Mouse (Mus musculus) MEL (cell line): Measurements from ENCODE around the gene Jmjd1c. TPM values are rescaled to one million over a fixed set of nuclear protein-coding genes. Genes with fewer than 3 reads are reported as not detected.

Experiments used
- DNase-seq: peaks from one replicate; pipeline ENCODE4 v3.0.0; 2011; ENCODE audit warnings: low read depth, low spot score
- H3K27ac ChIP-seq: 2 replicates; pipeline ENCODE4 v1.5.1; 2012; ENCODE audit warnings: low read depth, mild to moderate bottlenecking, control low read depth, low read length, moderate library complexity; ENCODE audit not compliant: control insufficient read depth
- H3K27me3 ChIP-seq, 2 experiments: fragments of 150-350 bp in 1 of 2; sonication (generic) in 1 of 2; 2 replicates each; pipeline ENCODE4 v1.6.1; 2012; ENCODE audit warnings: low read length in 2 of 2, mild to moderate bottlenecking in 2 of 2, improper control_type of control experiment in 1 of 2, moderate library complexity in 1 of 2; ENCODE audit not compliant: insufficient read depth in 2 of 2, control insufficient read depth in 1 of 2
- H3K36me3 ChIP-seq, 2 experiments: 2 replicates each; pipeline ENCODE4 v1.6.1; 2012 to 2014; ENCODE audit warnings: low read length in 2 of 2, improper control_type of control experiment in 1 of 2, inconsistent platforms in 1 of 2, mild to moderate bottlenecking in 1 of 2; ENCODE audit not compliant: insufficient read depth in 2 of 2, control insufficient read depth in 1 of 2
- H3K4me1 ChIP-seq, 2 experiments: fragments of 150-350 bp in 1 of 2; sonication (generic) in 1 of 2; 2 replicates each; pipeline ENCODE4 v1.6.1; 2012; ENCODE audit warnings: low read length in 2 of 2, improper control_type of control experiment in 1 of 2, mild to moderate bottlenecking in 1 of 2; ENCODE audit not compliant: insufficient read depth in 2 of 2, control insufficient read depth in 1 of 2
- H3K4me3 ChIP-seq, 2 experiments: fragments of 150-350 bp in 1 of 2; sonication (generic) in 1 of 2; 2 replicates each; pipeline ENCODE4 v1.5.1; 2012; ENCODE audit warnings: low read depth in 2 of 2, low read length in 2 of 2, mild to moderate bottlenecking in 2 of 2, moderate library complexity in 2 of 2, control low read depth in 1 of 2, improper control_type of control experiment in 1 of 2; ENCODE audit not compliant: control insufficient read depth in 1 of 2, insufficient read depth in 1 of 2
- H3K79me2 ChIP-seq: 2 replicates; pipeline ENCODE4 v1.6.1; 2012; ENCODE audit warnings: mild to moderate bottlenecking, low read length, moderate library complexity; ENCODE audit not compliant: control insufficient read depth, poor library complexity, insufficient read depth
- H3K9ac ChIP-seq: 2 replicates; pipeline ENCODE4 v1.6.1; 2012; ENCODE audit warnings: low read depth, mild to moderate bottlenecking, control low read depth, low read length, moderate library complexity; ENCODE audit not compliant: control insufficient read depth, poor library complexity, severe bottlenecking
- H3K9me3 ChIP-seq: fragments of 150-350 bp; sonication (generic); replicated peaks from 2 replicates; pipeline ENCODE4 v1.6.1; 2012; ENCODE audit warnings: mild to moderate bottlenecking, low read length, improper control_type of control experiment, moderate library complexity; ENCODE audit not compliant: insufficient read depth
- E2F4 ChIP-seq: IDR thresholded peaks from 2 replicates; pipeline ENCODE4 v1.6.1; 2011; ENCODE audit warnings: low read depth, low read length, improper control_type of control experiment, borderline replicate concordance
- EP300 ChIP-seq, 2 experiments: IDR thresholded peaks; 2 replicates each; pipeline ENCODE4 v1.6.1; 2011; ENCODE audit warnings: improper control_type of control experiment in 2 of 2, low read length in 2 of 2, low read depth in 1 of 2, mild to moderate bottlenecking in 1 of 2
- ETS1 ChIP-seq: IDR thresholded peaks from 2 replicates; pipeline ENCODE4 v1.6.1; 2012; ENCODE audit warnings: low read depth, mild to moderate bottlenecking, inconsistent platforms, low read length, improper control_type of control experiment, moderate library complexity
- HCFC1 ChIP-seq: IDR thresholded peaks from 2 replicates; pipeline ENCODE4 v1.6.1; 2012; ENCODE audit warnings: low read depth, mild to moderate bottlenecking, inconsistent platforms, low read length, improper control_type of control experiment, moderate library complexity
- JUND ChIP-seq: IDR thresholded peaks from 2 replicates; pipeline ENCODE4 v1.6.1; 2011; ENCODE audit warnings: low read depth, mild to moderate bottlenecking, improper control_type of control experiment, low read length
- KAT2A ChIP-seq: conservative IDR thresholded peaks from 2 replicates; pipeline ENCODE4 v1.6.1; 2012; ENCODE audit warnings: low read depth, low read length, improper control_type of control experiment, inconsistent platforms
- MAX ChIP-seq: IDR thresholded peaks from 2 replicates; pipeline ENCODE4 v1.6.1; 2011; ENCODE audit warnings: low read length, improper control_type of control experiment
- MXI1 ChIP-seq: IDR thresholded peaks from 2 replicates; pipeline ENCODE4 v1.6.1; 2011; ENCODE audit warnings: mild to moderate bottlenecking, low read depth, low read length, improper control_type of control experiment
- MYC ChIP-seq: IDR thresholded peaks from 2 replicates; pipeline ENCODE4 v1.6.1; 2011; ENCODE audit warnings: low read depth, mild to moderate bottlenecking, low read length, improper control_type of control experiment, moderate library complexity
- NRF1 ChIP-seq: IDR thresholded peaks from 2 replicates; pipeline ENCODE4 v1.6.1; 2014; ENCODE audit warnings: low read depth, mild to moderate bottlenecking, inconsistent platforms, low read length, improper control_type of control experiment, moderate library complexity; ENCODE audit not compliant: poor library complexity, insufficient read depth, severe bottlenecking
- POLR2AphosphoS2 ChIP-seq: IDR thresholded peaks from 2 replicates; pipeline ENCODE4 v1.6.1; 2011; ENCODE audit warnings: low read length, improper control_type of control experiment
- POLR2AphosphoS5 ChIP-seq: IDR thresholded peaks from 2 replicates; pipeline ENCODE4 v1.6.1; 2012; ENCODE audit warnings: low read depth, borderline replicate concordance, mild to moderate bottlenecking, inconsistent platforms, low read length, moderate library complexity, mixed read lengths
- RAD21 ChIP-seq: IDR thresholded peaks from 2 replicates; pipeline ENCODE4 v1.6.1; 2011; ENCODE audit warnings: mild to moderate bottlenecking, low read depth, low read length, improper control_type of control experiment
- RCOR1 ChIP-seq: IDR thresholded peaks from 2 replicates; pipeline ENCODE4 v1.6.1; 2012; ENCODE audit warnings: low read depth, mild to moderate bottlenecking, inconsistent platforms, low read length, improper control_type of control experiment
- SIN3A ChIP-seq: IDR thresholded peaks from 2 replicates; pipeline ENCODE4 v1.6.1; 2012; ENCODE audit warnings: low read length, improper control_type of control experiment, inconsistent platforms
- SMC3 ChIP-seq: IDR thresholded peaks from 2 replicates; pipeline ENCODE4 v1.6.1; 2011; ENCODE audit warnings: low read depth, low read length, improper control_type of control experiment
- TBP ChIP-seq: IDR thresholded peaks from 2 replicates; pipeline ENCODE4 v1.8.0; 2011; ENCODE audit warnings: low read depth, low read length, improper control_type of control experiment
- UBTF ChIP-seq: IDR thresholded peaks from 2 replicates; pipeline ENCODE4 v1.6.1; 2012; ENCODE audit warnings: low read depth, mild to moderate bottlenecking, inconsistent platforms, low read length, improper control_type of control experiment, moderate library complexity, borderline replicate concordance; ENCODE audit not compliant: insufficient read depth
- ZC3H11A ChIP-seq: IDR thresholded peaks from 2 replicates; pipeline ENCODE4 v1.6.1; 2012; ENCODE audit warnings: low read depth, mild to moderate bottlenecking, inconsistent platforms, low read length, improper control_type of control experiment
- ZKSCAN1 ChIP-seq: IDR thresholded peaks from 2 replicates; pipeline ENCODE4 v1.6.1; 2012; ENCODE audit warnings: low read depth, mild to moderate bottlenecking, inconsistent platforms, low read length, improper control_type of control experiment, moderate library complexity
- ZMIZ1 ChIP-seq: IDR thresholded peaks from 2 replicates; pipeline ENCODE4 v1.6.1; 2012; ENCODE audit warnings: low read depth, mild to moderate bottlenecking, inconsistent platforms, low read length, improper control_type of control experiment, moderate library complexity
- ZNF384 ChIP-seq: IDR thresholded peaks from 2 replicates; pipeline ENCODE4 v1.6.1; 2012; ENCODE audit warnings: low read depth, mild to moderate bottlenecking, inconsistent platforms, low read length, improper control_type of control experiment
- polyA plus RNA-seq, 2 experiments: library from polyadenylated mRNA; stranded (reverse) in 1 of 2; unstranded in 1 of 2; fragments of >175 nt in 1 of 2; fragments of >200 nt in 1 of 2; gene quantifications; 2 replicates each; pipeline versions ENCODE4 v1.2.1 to v1.2.4; 2012; ENCODE audit warnings: low replicate concordance in 2 of 2, low read depth in 1 of 2; ENCODE audit not compliant: insufficient read length in 2 of 2, insufficient read depth in 1 of 2, missing spikeins in 1 of 2
- total RNA-seq: library from RNA; depleted of rRNA; stranded (reverse); fragments of 300-350 nt; gene quantifications from 2 replicates; pipeline ENCODE4 v1.2.3, GENCODE M21; 2012

Gene Jmjd1c
- total and polyA plus RNA-seq, 3 experiments, result 10.6 to 62.3 (median 15.2) TPM

GRCm38 (mm10) chr10:67071884-67072283 is 24.0 kb upstream of the Jmjd1c start:
- DNase-seq, result peak; percentile 7
- Histone ChIP-seq H3K9ac (no peak overlapping the region), H3K27me3 (no peaks in the 10 kb centered on the region; a peak in 1 of 4 replicates), H3K27ac (no peak overlapping the region), H3K36me3 (no peaks in the 10 kb centered on the region), H3K4me3 (no peak overlapping the region), H3K4me1 (no peaks in the 10 kb centered on the region), H3K79me2 (no peaks in the 10 kb centered on the region), H3K9me3 (no peaks in the 10 kb centered on the region)
- TF ChIP-seq MYC, result no peak
- TF ChIP-seq RCOR1, result no peak
- TF ChIP-seq MXI1, result no peak
- TF ChIP-seq ETS1, result no peak
- no peak for TF ChIP-seq SIN3A

GRCm38 (mm10) chr10:67072600-67072999 is 23.3 kb upstream of the Jmjd1c start:
- no peak for DNase-seq
- H3K9ac ChIP-seq, result no peak overlapping the region
- H3K27ac ChIP-seq, result no peak overlapping the region
- no peaks in the 10 kb centered on the region for H3K36me3 ChIP-seq
- H3K9me3 ChIP-seq, result no peaks in the 10 kb centered on the region
- H3K4me3 ChIP-seq, result no peak overlapping the region
- no peaks in the 10 kb centered on the region; a peak in 1 of 4 replicates for H3K27me3 ChIP-seq
- no peaks in the 10 kb centered on the region for H3K4me1 ChIP-seq
- TF ChIP-seq RAD21 (no peak), ZNF384 (no peak), MAX (no peak), POLR2AphosphoS5 (no peak), ETS1 (no peak), EP300 (IDR thresholded peaks at IDR 0.05; ENCODE audit: low read depth in 1 of 2, low read length in 2 of 2) (no peak), ZKSCAN1 (no peak), KAT2A (no peak), HCFC1 (no peak), UBTF (no peak), ZC3H11A (no peak), MXI1 (no peak), POLR2AphosphoS2 (no peak), JUND (no peak), MYC (no peak), NRF1 (no peak), TBP (no peak), ZMIZ1 (no peak), SMC3 (no peak), E2F4 (no peak)
- no peaks in the 10 kb centered on the region for H3K79me2 ChIP-seq
